Mouse (Mus musculus) cerebellum, adult 2 months (tissue): Measurements from ENCODE around the gene Mc1r.
"Not testable (repeated sequence)": the region's sequence is repeated elsewhere in the genome, so short reads cannot be mapped to it uniquely, and the experiment has no call there.

Experiments used
- CTCF ChIP-seq: fragments of 200-500 bp; IDR thresholded peaks from 2 replicates; pipeline ENCODE4 v1.5.1; 2011; ENCODE audit warnings: low read depth, mild to moderate bottlenecking, control low read depth, low read length, moderate library complexity, borderline replicate concordance; ENCODE audit not compliant: insufficient read depth
- POLR2A ChIP-seq: fragments of 200-500 bp; IDR thresholded peaks from 2 replicates; pipeline ENCODE4 v1.6.1; 2011; ENCODE audit warnings: low read length, control low read depth, borderline replicate concordance; ENCODE audit not compliant: insufficient read depth

DNA sequence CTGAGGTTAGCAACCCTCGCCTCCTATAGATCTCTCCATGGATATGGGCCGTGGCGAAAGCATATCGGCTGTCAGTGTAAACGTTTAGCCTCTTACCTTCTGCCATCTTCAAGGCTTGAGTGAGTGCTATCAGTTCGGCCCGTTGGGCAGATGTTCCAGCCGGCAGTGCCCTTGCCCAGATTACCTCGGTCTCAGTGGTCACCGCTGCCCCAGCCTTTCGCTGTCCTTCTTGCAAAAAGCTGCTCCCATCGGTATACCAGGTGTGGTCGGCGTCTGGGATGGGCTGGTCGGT lies 22.8 kb downstream of the Mc1r start:
- TF ChIP-seq POLR2A, CTCF: not testable (repeated sequence)
